Mouse (Mus musculus) ES-E14 (cell line): Measurements from ENCODE around the gene 1500015O10Rik.

Source experiments
- CHD2 ChIP-seq: IDR thresholded peaks from 2 replicates; pipeline ENCODE4 v1.6.1; 2014; ENCODE audit warnings: mild to moderate bottlenecking, low read depth, low read length, inconsistent platforms
- HCFC1 ChIP-seq: IDR thresholded peaks from 2 replicates; pipeline ENCODE4 v1.6.1; 2012; ENCODE audit warnings: low read length, inconsistent platforms, borderline replicate concordance; ENCODE audit not compliant: insufficient read depth
- MAFK ChIP-seq: IDR thresholded peaks from 2 replicates; pipeline ENCODE4 v1.6.1; 2014; ENCODE audit warnings: mild to moderate bottlenecking, low read depth, low read length, inconsistent platforms; ENCODE audit not compliant: insufficient read depth
- ZC3H11A ChIP-seq: IDR thresholded peaks from 2 replicates; pipeline ENCODE4 v1.6.1; 2012; ENCODE audit warnings: low read depth, mild to moderate bottlenecking, inconsistent platforms, low read length, borderline replicate concordance

GRCm38 (mm10) chr1:43774126-43774525, 43.7 kb downstream of the 1500015O10Rik start:
- TF ChIP-seq MAFK (no peak), ZC3H11A (no peak), CHD2 (no peak), HCFC1 (no peak)
